Mouse (Mus musculus) testis, postnatal 10 days (tissue): ENCODE results near the gene Xkr7.

ENCODE experiments used
- DNase-seq: peaks from one replicate; pipeline ENCODE4 v3.0.0; 2021; ENCODE audit warnings: low spot score

Xkr7 gene

GRCm38 (mm10) chr2:153031126-153032082, at the start of gene Xkr7:
Xkr7 (plus strand) TSS chr2:153031852.
- DNase-seq, result no peak

GRCm38 (mm10) chr2:152985582-152985981, 46.1 kb upstream of the Xkr7 start:
- DNase-seq, result no peak

GRCm38 (mm10) chr2:152991529-152991928, 40.1 kb upstream of the Xkr7 start:
- DNase-seq, result no peak

- DNase-seq, result no peak
Observed at GRCm38 (mm10) chr2:152997046-152997445, 34.6 kb upstream of the Xkr7 start.

- DNase-seq, result no peak
Observed at GRCm38 (mm10) chr2:153002492-153003248, 29.0 kb upstream of the Xkr7 start.

- DNase-seq, result no peak
Observed at GRCm38 (mm10) chr2:153003681-153004338, 27.8 kb upstream of the Xkr7 start.

GRCm38 (mm10) chr2:153005981-153006380, 25.7 kb upstream of the Xkr7 start:
- DNase-seq, result no peak

- DNase-seq, result no peak
Observed at GRCm38 (mm10) chr2:153009192-153009973, 22.3 kb upstream of the Xkr7 start.

GRCm38 (mm10) chr2:153013724-153014515, 17.7 kb upstream of the Xkr7 start:
- DNase-seq, result no peak

GRCm38 (mm10) chr2:153014758-153015593, 16.7 kb upstream of the Xkr7 start, which contains the start of gene Pdrg1:
Pdrg1 (minus strand) TSS chr2:153015427.
- peak; percentile 96 for DNase-seq

- no peak for DNase-seq
Observed at GRCm38 (mm10) chr2:153015804-153016203, 15.8 kb upstream of the Xkr7 start.

GRCm38 (mm10) chr2:153016786-153017185, 14.9 kb upstream of the Xkr7 start:
- DNase-seq, result no peak

- DNase-seq, result no peak
Observed at GRCm38 (mm10) chr2:153019355-153019754, 12.3 kb upstream of the Xkr7 start.

GRCm38 (mm10) chr2:153021163-153021562, 10.5 kb upstream of the Xkr7 start:
- DNase-seq, result no peak

GRCm38 (mm10) chr2:153022855-153023254, 8.8 kb upstream of the Xkr7 start:
- DNase-seq, result no peak

- no peak for DNase-seq
Observed at GRCm38 (mm10) chr2:153026052-153026451, 5.6 kb upstream of the Xkr7 start.

GRCm38 (mm10) chr2:153027501-153027900, 4.2 kb upstream of the Xkr7 start:
- no peak for DNase-seq

- DNase-seq, result no peak
Observed at GRCm38 (mm10) chr2:153030422-153030821, 1.2 kb upstream of the Xkr7 start.

- peak; percentile 94 for DNase-seq
Observed at GRCm38 (mm10) chr2:153032083-153032842, 611 bp downstream of the Xkr7 start.
